Mouse (Mus musculus): ENCODE measurements around the gene Zfp882.

GRCm38 (mm10) chr8:71925791-71926190 is 17.4 kb downstream of the Zfp882 start:
- TF ChIP-seq POLR2A (IDR thresholded peaks at IDR 0.05; ENCODE audit: insufficient read depth, low read depth, low read length): no peak
- TF ChIP-seq CTCF (IDR thresholded peaks at IDR 0.05; ENCODE audit: insufficient read depth, low read depth, low read length): no peak
